In genomic region chr7:127253821-127254769, GRCm38 (mm10) we compare ENCODE assay signal across 8 mouse cellular contexts. TPM values are rescaled to one million over a fixed set of nuclear protein-coding genes. Genes with fewer than 3 reads are reported as not detected.
DNase-seq lines count a peak whose midpoint lies in the region; ATAC-seq and TF ChIP-seq lines count a peak whose summit lies in the region.

No protein-coding gene starts in this region.

- H3K36me3 ChIP-seq in ES-E14 (ENCODE audit: control insufficient read depth, insufficient read depth, low read length, poor library complexity, severe bottlenecking), result peaks cover 29% of the 10 kb centered on the region
- H3K36me3 ChIP-seq in forebrain, embryonic 15.5 days, result peaks cover 8% of the 10 kb centered on the region
- no peaks in the 10 kb centered on the region for H3K36me3 ChIP-seq in neural tube, embryonic 14.5 days (ENCODE audit: control insufficient read depth, insufficient read depth, low read length)
- H3K36me3 ChIP-seq in testis, adult 2 months (ENCODE audit: control insufficient read depth, insufficient read depth, low read length), result no peaks in the 10 kb centered on the region; the same call in 1 of the 2 replicates

- no peak for TF ChIP-seq CTCF in testis, adult 2 months (IDR thresholded peaks at IDR 0.05; ENCODE audit: control insufficient read depth, insufficient read depth, insufficient replicate concordance, low read depth, low read length)

- no peaks in the 10 kb centered on the region for H3K27me3 ChIP-seq in forebrain, embryonic 15.5 days
- H3K27me3 ChIP-seq in neural tube, embryonic 14.5 days (ENCODE audit: control insufficient read depth, insufficient read depth, low read length), result no peaks in the 10 kb centered on the region
- no peaks in the 10 kb centered on the region for H3K27me3 ChIP-seq in testis, adult 2 months (ENCODE audit: control insufficient read depth, insufficient read depth, low read length)

- peak overlapping the region; percentile 83 for H3K9ac ChIP-seq in ES-E14 (ENCODE audit: insufficient read depth, low read depth, low read length, poor library complexity, severe bottlenecking)
- peak overlapping the region; percentile 71 for H3K9ac ChIP-seq in forebrain, embryonic 15.5 days (replicated peaks)
- H3K9ac ChIP-seq in neural tube, embryonic 14.5 days (replicated peaks; ENCODE audit: low read depth, low read length), result peak overlapping the region; percentile 67

- intact Hi-C loops in heart, postnatal 25 days (cut with DNase I), result loop anchor here (2.0 kb wide), 1 partner anchor 21 kb away; the partner anchor contains the start of genes Sept1 and Zfp553

- no peaks in the 10 kb centered on the region for H3K4me1 ChIP-seq in ES-E14 (ENCODE audit: control insufficient read depth in 2 of 2, insufficient read depth in 2 of 2, low read length in 2 of 2, poor library complexity in 1 of 2)
- peaks cover 18% of the 10 kb centered on the region for H3K4me1 ChIP-seq in forebrain, embryonic 15.5 days
- H3K4me1 ChIP-seq in neural tube, embryonic 14.5 days (ENCODE audit: control insufficient read depth, insufficient read depth, low read length), result peaks cover 12% of the 10 kb centered on the region; the same call in 1 of the 2 replicates
- H3K4me1 ChIP-seq in testis, adult 2 months (ENCODE audit: control insufficient read depth, insufficient read depth, low read length), result peaks cover 3% of the 10 kb centered on the region

- TF ChIP-seq POLR2A in testis, adult 2 months (IDR thresholded peaks at IDR 0.05; ENCODE audit: control insufficient read depth, low read depth, low read length), result 0 out of 2 replicates have a peak, but pooled peaks have one; percentile 37

- H3K4me3 ChIP-seq in ES-E14 (ENCODE audit: insufficient read depth in 1 of 2, low read depth in 1 of 2, low read length in 2 of 2, poor library complexity in 1 of 2, severe bottlenecking in 1 of 2), result peak overlapping the region; percentile 66 to 77
- peak overlapping the region; percentile 60 for H3K4me3 ChIP-seq in forebrain, embryonic 15.5 days
- H3K4me3 ChIP-seq in neural tube, embryonic 14.5 days (ENCODE audit: low read depth, low read length), result peak overlapping the region; percentile 53
- H3K4me3 ChIP-seq in testis, adult 2 months (ENCODE audit: control insufficient read depth, low read depth, low read length), result peak overlapping the region; percentile 58

- H3K27ac ChIP-seq in ES-E14 (ENCODE audit: insufficient read depth, low read depth, low read length, poor library complexity, severe bottlenecking), result peak overlapping the region; percentile 71
- peak overlapping the region; percentile 91 for H3K27ac ChIP-seq in forebrain, embryonic 15.5 days (replicated peaks)
- peak overlapping the region; percentile 94 for H3K27ac ChIP-seq in neural tube, embryonic 14.5 days (ENCODE audit: low read depth, low read length)
- peak overlapping the region; percentile 86 for H3K27ac ChIP-seq in testis, adult 2 months (ENCODE audit: control insufficient read depth, insufficient read depth, low read depth, low read length)

- DNase-seq in ES-E14 (ENCODE audit: low read depth, low spot score), result peak; percentile 86
- peak; percentile 98 for DNase-seq in cerebellum, adult 11-12 months
- DNase-seq in heart, postnatal 25 days (ENCODE audit: low spot score), result peak; percentile 89
- DNase-seq in layer of hippocampus, adult 18-20 months (ENCODE audit: low spot score in 2 of 2), result peak; percentile 95 to 96
- DNase-seq in lung, adult 18-20 months, result peak; percentile 94 to 95

- peak; percentile 94 for ATAC-seq in forebrain, embryonic 15.5 days (replicated peaks)
- ATAC-seq in neural tube, embryonic 14.5 days (ENCODE audit: low read depth), result peak; percentile 93

- under 1% methylated on average over 135 of the region's 136 CpGs for WGBS in forebrain, embryonic 15.5 days
- under 1% methylated on average over 136 of the region's 136 CpGs for WGBS in neural tube, embryonic 14.5 days

- in situ Hi-C loops in ES-E14 (cut with MboI; ENCODE audit: low sequenced_read_pairs in 2 of 2, unreplicated experiment in 2 of 2), result no loop called here

- no peaks in the 10 kb centered on the region for H3K9me3 ChIP-seq in ES-E14 (ENCODE audit: control insufficient read depth, insufficient read depth, low read depth, low read length)
- no peaks in the 10 kb centered on the region for H3K9me3 ChIP-seq in forebrain, embryonic 15.5 days
- no peaks in the 10 kb centered on the region for H3K9me3 ChIP-seq in neural tube, embryonic 14.5 days (ENCODE audit: control insufficient read depth, low read length)

- peak overlapping the region; percentile 84 for H3K4me2 ChIP-seq in forebrain, embryonic 15.5 days (replicated peaks)
- peak overlapping the region; percentile 81 for H3K4me2 ChIP-seq in neural tube, embryonic 14.5 days (ENCODE audit: low read depth, low read length)

TF ChIP-seq in ES-E14, 5 proteins besides CTCF, POLR2A, EP300 and RAD21:
- TF ChIP-seq MAFK (IDR thresholded peaks at IDR 0.05; ENCODE audit: insufficient read depth, low read depth, low read length) (no peak), HCFC1 (IDR thresholded peaks at IDR 0.05; ENCODE audit: borderline replicate concordance, insufficient read depth, low read length) (peak; percentile 25; the same call in 1 of the 2 replicates)

RNA-seq across cellular contexts. Expression of gene Dctpp1, which starts 6.4 kb away (rescaled TPM):
- 391 and 461 TPM in 2 replicates for total RNA-seq in ES-E14 (2012; rRNA removed)
- 159 and 166 TPM in 2 replicates for polyA plus RNA-seq in forebrain, embryonic 15.5 days (2015; fragmentation: Nextera tagmentation; extraction: Ambion mirVana)
- total RNA-seq in heart, postnatal 25 days (2021), result 10 to 100 TPM; 46.7 to 47.5 TPM
- total RNA-seq in layer of hippocampus, adult 18-20 months (2021), result 10 to 100 TPM; 22.0 to 22.8 TPM
- polyA plus RNA-seq in neural tube, embryonic 14.5 days (2014; fragmentation: Nextera tagmentation; extraction: Ambion mirVana), result 109 and 138 TPM in 2 replicates
- 22.2 and 23.7 TPM in 2 replicates for polyA plus RNA-seq in testis, adult 2 months (2012; rRNA removed)

RNA-seq across cellular contexts. Expression of gene Zfp771, which starts 10.0 kb away (rescaled TPM):
- total RNA-seq in ES-E14 (2012; rRNA removed), result 18.7 and 21.6 TPM in 2 replicates
- polyA plus RNA-seq in forebrain, embryonic 15.5 days (2015; fragmentation: Nextera tagmentation; extraction: Ambion mirVana), result 65.2 and 65.9 TPM in 2 replicates
- 10 to 100 TPM; 17.1 to 20.9 TPM for total RNA-seq in heart, postnatal 25 days (2021)
- total RNA-seq in layer of hippocampus, adult 18-20 months (2021), result 10 to 100 TPM; 62.6 to 66.0 TPM
- polyA plus RNA-seq in neural tube, embryonic 14.5 days (2014; fragmentation: Nextera tagmentation; extraction: Ambion mirVana), result 68.1 and 68.8 TPM in 2 replicates
- 41.0 and 48.4 TPM in 2 replicates for polyA plus RNA-seq in testis, adult 2 months (2012; rRNA removed)

RNA-seq across cellular contexts. Expression of gene Sephs2, which starts 19.8 kb away (rescaled TPM):
- total RNA-seq in ES-E14 (2012; rRNA removed), result 104 and 113 TPM in 2 replicates
- 48.7 and 49.5 TPM in 2 replicates for polyA plus RNA-seq in forebrain, embryonic 15.5 days (2015; fragmentation: Nextera tagmentation; extraction: Ambion mirVana)
- 10 to 100 TPM; 27.8 to 30.0 TPM for total RNA-seq in heart, postnatal 25 days (2021)
- 10 to 100 TPM; 35.0 to 38.6 TPM for total RNA-seq in layer of hippocampus, adult 18-20 months (2021)
- 77.7 and 78.9 TPM in 2 replicates for polyA plus RNA-seq in neural tube, embryonic 14.5 days (2014; fragmentation: Nextera tagmentation; extraction: Ambion mirVana)
- polyA plus RNA-seq in testis, adult 2 months (2012; rRNA removed), result 79.1 and 84.0 TPM in 2 replicates

RNA-seq across cellular contexts. Expression of gene Sept1, which starts 21.2 kb away (rescaled TPM):
- 85.8 and 128 TPM in 2 replicates for total RNA-seq in ES-E14 (2012; rRNA removed)
- 21.8 and 27.8 TPM in 2 replicates for polyA plus RNA-seq in forebrain, embryonic 15.5 days (2015; fragmentation: Nextera tagmentation; extraction: Ambion mirVana)
- 1 to 10 TPM; 3.2 to 6.7 TPM for total RNA-seq in heart, postnatal 25 days (2021)
- 1 to 10 TPM; 5.9 to 7.9 TPM for total RNA-seq in layer of hippocampus, adult 18-20 months (2021)
- polyA plus RNA-seq in neural tube, embryonic 14.5 days (2014; fragmentation: Nextera tagmentation; extraction: Ambion mirVana), result 7.2 and 9.1 TPM in 2 replicates
- 2.8 and 3.2 TPM in 2 replicates for polyA plus RNA-seq in testis, adult 2 months (2012; rRNA removed)

RNA-seq across cellular contexts. Expression of gene Zfp553, which starts 21.2 kb away (rescaled TPM):
- total RNA-seq in ES-E14 (2012; rRNA removed), result 55.2 and 64.7 TPM in 2 replicates
- 70.7 and 71.5 TPM in 2 replicates for polyA plus RNA-seq in forebrain, embryonic 15.5 days (2015; fragmentation: Nextera tagmentation; extraction: Ambion mirVana)
- 1 to 10 TPM; 6.0 to 7.1 TPM for total RNA-seq in heart, postnatal 25 days (2021)
- 10 to 100 TPM; 22.4 TPM for total RNA-seq in layer of hippocampus, adult 18-20 months (2021)
- 21.5 and 24.0 TPM in 2 replicates for polyA plus RNA-seq in neural tube, embryonic 14.5 days (2014; fragmentation: Nextera tagmentation; extraction: Ambion mirVana)
- polyA plus RNA-seq in testis, adult 2 months (2012; rRNA removed), result 3.4 and 3.7 TPM in 2 replicates

Comparison
In these comparisons a context has a peak if more than half of its experiments do, and no peak if none do; other contexts are left out.
1. Peak in every context shown above with its lines: DNase-seq, ATAC-seq, H3K4me3 ChIP-seq and H3K27ac ChIP-seq.